Mouse (Mus musculus): ENCODE data around the gene Farp1. TPM values are rescaled to one million over a fixed set of nuclear protein-coding genes. Genes with fewer than 3 reads are reported as not detected.
"Not testable (repeated sequence)": the region's sequence is repeated elsewhere in the genome, so short reads cannot be mapped to it uniquely, and the experiment has no call there.

The Farp1 gene
- total RNA-seq, 2 experiments from 2014 or later, result 7.1 to 8.7 TPM

- no peak for DNase-seq
These were observed 68.5 kb downstream of the Farp1 start for GRCm38 (mm10) chr14:121103459-121103858.

- DNase-seq, result no peak
These were observed 69.8 kb downstream of the Farp1 start for GRCm38 (mm10) chr14:121104760-121105329.

DNA sequence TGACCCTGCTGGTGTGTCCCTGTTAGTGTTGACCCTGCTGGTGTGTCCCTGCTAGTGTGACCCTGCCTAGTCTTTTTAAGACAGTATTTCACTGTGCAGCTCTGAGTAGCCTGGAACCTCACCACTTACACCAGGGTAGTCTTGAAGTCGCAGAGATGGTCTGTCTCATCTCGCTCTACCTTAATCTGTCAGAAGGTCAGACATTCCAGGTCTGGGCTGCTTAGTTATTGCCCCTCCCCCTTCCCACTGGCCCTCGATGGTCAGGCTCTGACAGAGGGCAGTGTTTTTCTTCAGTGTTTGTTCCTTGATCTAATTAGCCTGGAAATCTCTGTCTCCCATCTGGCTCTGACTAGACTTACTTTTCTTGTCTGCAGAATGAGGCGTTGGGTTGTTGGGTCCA is 71.9 kb downstream of the Farp1 start:
- no peak for DNase-seq

- DNase-seq, result no peak
These were observed 72.8 kb downstream of the Farp1 start for GRCm38 (mm10) chr14:121107707-121108285.

DNA sequence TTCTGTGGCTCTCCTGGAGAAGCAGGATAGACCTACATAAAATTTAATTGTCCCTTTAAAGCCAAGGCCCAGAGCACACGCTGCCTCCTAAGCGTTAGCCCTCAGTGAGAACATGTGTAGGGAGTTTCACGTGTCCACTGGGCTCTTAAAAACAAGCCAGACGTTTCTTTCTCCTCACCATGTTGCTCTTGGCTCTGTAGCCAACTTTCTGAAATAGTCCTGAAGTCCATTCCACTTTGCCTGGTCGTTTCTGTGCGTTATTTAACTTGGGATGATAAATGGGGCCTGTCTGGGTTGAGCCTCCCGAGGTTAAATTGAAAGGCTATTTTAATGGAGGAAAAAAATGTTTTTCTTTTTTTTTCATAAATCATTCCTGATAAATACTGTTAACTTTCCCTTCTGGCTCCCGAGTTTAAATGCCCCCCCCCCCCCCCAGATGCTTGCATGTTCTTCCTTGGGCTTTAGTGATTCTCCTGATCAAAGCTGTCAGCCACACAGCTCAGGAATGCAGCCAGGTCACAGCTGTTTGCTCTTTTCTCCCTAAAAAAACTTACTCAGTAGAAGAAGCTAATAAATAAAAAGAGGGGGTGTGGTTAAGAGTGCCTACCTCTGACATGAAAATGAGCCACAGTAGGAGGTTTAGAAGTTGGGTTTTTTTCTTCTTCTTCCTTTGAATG is 73.6 kb downstream of the Farp1 start:
- DNase-seq, result peak; percentile 46 to 64

GRCm38 (mm10) chr14:121109116-121109504 is 74.1 kb downstream of the Farp1 start:
- DNase-seq, result no peak

GRCm38 (mm10) chr14:121110492-121111267 is 75.7 kb downstream of the Farp1 start:
- DNase-seq, result no peak

- DNase-seq, result no peak
These were observed 77.1 kb downstream of the Farp1 start for GRCm38 (mm10) chr14:121112061-121112460.

DNA sequence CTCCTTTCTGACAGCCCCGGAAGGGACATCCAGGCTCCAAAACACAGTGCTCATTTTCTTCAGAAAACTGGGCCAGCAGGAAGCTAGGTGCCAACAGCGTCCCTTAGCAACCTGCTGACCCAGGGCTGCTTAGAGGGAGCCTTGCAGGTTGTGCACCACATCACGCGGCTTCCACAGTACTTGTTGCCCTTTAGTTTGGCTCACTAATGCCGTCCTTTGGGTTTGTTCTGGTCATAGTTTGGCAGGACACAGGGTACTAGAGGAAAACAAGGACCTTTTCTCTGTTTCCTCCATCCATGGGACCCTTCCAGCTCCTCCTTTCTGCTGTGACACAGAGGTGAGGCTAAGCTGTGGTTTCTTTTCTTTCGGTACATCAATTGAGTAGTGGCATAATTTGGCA is 78.8 kb downstream of the Farp1 start:
- DNase-seq, result no peak

GRCm38 (mm10) chr14:121116696-121117095 is 81.7 kb downstream of the Farp1 start:
- DNase-seq, result no peak

GRCm38 (mm10) chr14:121118860-121119259 is 83.9 kb downstream of the Farp1 start:
- no peak for DNase-seq

DNA sequence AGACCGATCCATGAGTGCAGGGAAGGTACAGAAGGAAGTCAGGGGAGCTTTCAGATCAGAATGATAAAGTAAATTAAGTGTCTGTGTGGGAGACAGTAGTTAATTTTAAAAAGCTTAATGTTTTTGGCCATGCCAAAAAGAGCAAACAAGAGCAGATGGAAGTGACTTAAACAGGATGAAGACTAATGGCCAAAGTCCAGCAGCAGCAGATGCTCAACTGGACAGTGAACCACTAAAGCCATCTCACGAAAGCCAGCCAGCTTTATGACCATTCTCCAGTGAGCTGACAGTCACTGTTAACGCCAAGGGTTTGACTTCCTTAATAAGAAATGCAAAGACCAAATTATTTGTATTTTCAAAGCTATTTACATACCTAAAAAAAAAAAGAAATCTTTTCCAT is 86.7 kb downstream of the Farp1 start:
- DNase-seq, result peak; percentile 51 to 58

GRCm38 (mm10) chr14:121122852-121123251 is 87.9 kb downstream of the Farp1 start:
- no peak for DNase-seq

DNA sequence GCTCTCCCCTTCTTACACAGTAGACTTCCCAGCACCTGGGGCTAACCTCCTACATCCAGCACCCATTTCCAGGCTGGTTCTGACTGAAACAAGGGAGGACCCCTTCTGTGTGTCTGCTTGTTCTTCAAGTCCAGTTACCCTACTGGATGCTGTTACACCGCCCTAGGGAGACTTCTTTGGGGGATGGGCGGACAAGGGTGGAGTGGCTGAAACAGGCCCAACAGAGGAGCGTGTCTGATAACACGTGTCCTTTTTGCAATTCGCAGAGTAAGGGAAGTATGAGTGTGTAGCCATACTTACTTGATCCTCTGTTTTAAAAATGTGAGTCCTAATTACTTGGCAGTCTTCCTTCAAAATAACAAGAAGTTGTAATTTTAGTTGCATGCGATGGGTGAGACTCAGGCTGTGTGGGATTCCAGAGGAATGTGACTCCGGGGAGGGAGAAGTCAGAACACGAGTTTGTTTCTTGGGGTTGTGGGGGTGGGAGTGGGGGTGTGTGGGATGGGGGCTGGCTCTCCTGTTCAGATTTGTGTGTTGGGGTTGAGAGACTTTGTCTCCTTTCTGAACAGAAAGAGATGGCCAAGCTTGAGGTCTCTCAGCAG is 89.5 kb downstream of the Farp1 start:
- DNase-seq, result peak in 1 of 2 experiments; percentile 22

- no peak for DNase-seq
These were observed 90.7 kb downstream of the Farp1 start for GRCm38 (mm10) chr14:121125651-121126050.

DNA sequence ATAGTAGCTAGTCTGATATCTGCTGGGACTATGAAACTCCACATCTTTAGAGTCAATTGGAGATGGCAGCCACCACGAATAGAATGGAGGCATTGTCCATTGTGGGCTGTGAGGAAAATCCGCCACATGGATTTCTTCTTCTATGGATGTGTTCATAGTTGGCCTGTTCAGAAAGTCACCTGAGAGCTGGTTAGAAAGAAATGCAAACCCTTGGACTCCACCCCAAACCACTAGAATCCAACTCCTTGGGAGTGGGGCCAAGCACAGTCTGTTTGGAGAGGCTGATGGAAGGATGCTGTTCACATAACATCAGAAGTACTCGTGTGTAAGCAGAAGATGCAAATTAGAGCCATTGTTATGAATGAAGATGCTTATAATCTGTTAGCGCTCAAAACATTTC is 91.3 kb downstream of the Farp1 start:
- no peak for DNase-seq

GRCm38 (mm10) chr14:121128858-121129800 is 94.1 kb downstream of the Farp1 start:
- no peak for DNase-seq

GRCm38 (mm10) chr14:121130351-121130750 is 95.4 kb downstream of the Farp1 start:
- DNase-seq, result not testable (repeated sequence)

- DNase-seq, result no peak
These were observed 99.4 kb downstream of the Farp1 start for GRCm38 (mm10) chr14:121134414-121134813.

- no peak for DNase-seq
These were observed 108.9 kb downstream of the Farp1 start for GRCm38 (mm10) chr14:121143831-121144455.

DNA sequence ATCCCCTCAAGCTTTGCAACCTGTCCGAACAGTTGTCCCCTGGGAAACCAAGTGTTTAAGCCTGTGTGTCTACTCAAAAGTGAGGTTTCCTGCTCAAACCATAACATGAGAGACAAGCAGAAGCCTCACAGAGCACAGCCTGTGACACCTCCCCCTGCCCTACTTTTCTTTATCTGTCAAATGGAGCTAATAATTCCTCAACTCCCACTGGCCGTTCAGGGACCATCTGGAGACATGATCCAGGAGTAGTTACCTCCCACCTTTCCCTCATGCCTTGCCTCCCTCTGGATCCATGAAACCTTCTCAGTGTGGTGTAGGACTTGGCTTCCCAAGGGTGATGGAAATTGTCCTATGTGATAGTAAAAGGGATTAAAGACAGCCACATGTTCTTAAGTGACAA is 109.5 kb downstream of the Farp1 start:
- DNase-seq, result no peak
